25 mouse cellular contexts compared by ENCODE assay signal in genomic region chr4:48749566-48749965, GRCm38 (mm10).
DNase-seq lines count a peak whose midpoint lies in the region; ATAC-seq and TF ChIP-seq lines count a peak whose summit lies in the region.
"Had no signal": no experiment of that assay in that cellular context is flagged by ENCODE, and none has a peak within 500 bp of the region (broad histone marks: within the 10 kb centered on the region; RNA-seq: fewer than 3 reads in every experiment).

No protein-coding gene starts in this region.

- no peak for TF ChIP-seq EP300 in stomach, postnatal 0 days (optimal IDR thresholded peaks at IDR 0.05)

- H3K4me1 ChIP-seq in kidney, embryonic 16.5 days (ENCODE audit: insufficient read depth, low read length) = 0 out of 2 replicates have a peak, but pooled peaks cover 3% of the 10 kb centered on the region
- no peaks in the 10 kb centered on the region for H3K4me1 ChIP-seq in kidney, embryonic 14.5 days (ENCODE audit: control insufficient read depth, insufficient read depth, low read length)
- peaks cover 9% of the 10 kb centered on the region for H3K4me1 ChIP-seq in lung, embryonic 16.5 days (replicated peaks; ENCODE audit: control insufficient read depth, insufficient read depth, low read length)
- H3K4me1 ChIP-seq in stomach, postnatal 0 days (replicated peaks; ENCODE audit: control insufficient read depth, insufficient read depth) = no peaks in the 10 kb centered on the region; the same call in 1 of the 2 replicates
- H3K4me1 ChIP-seq: forebrain, embryonic 10.5 days had no signal

- intact Hi-C loops in gastrocnemius, adult 2 months (cut with DNase I) = no loop called here

- H3K27me3 ChIP-seq in kidney, embryonic 16.5 days (ENCODE audit: insufficient read depth, low read length) = no peaks in the 10 kb centered on the region
- no peaks in the 10 kb centered on the region for H3K27me3 ChIP-seq in kidney, embryonic 14.5 days (ENCODE audit: control insufficient read depth, insufficient read depth, low read length)
- no peaks in the 10 kb centered on the region for H3K27me3 ChIP-seq in lung, embryonic 16.5 days (ENCODE audit: control insufficient read depth, insufficient read depth, low read depth, low read length)
- no peaks in the 10 kb centered on the region for H3K27me3 ChIP-seq in stomach, postnatal 0 days (ENCODE audit: control insufficient read depth, insufficient read depth, low read length)
- H3K27me3 ChIP-seq: CH12.LX; forebrain, embryonic 13.5 days; heart, embryonic 12.5 days; heart, embryonic 15.5 days; hindbrain, embryonic 15.5 days; Patski had no signal

- H3K9ac ChIP-seq in kidney, embryonic 16.5 days (replicated peaks; ENCODE audit: low read length) = no peak overlapping the region
- H3K9ac ChIP-seq in kidney, embryonic 14.5 days (ENCODE audit: low read depth, low read length) = no peak overlapping the region
- no peak overlapping the region for H3K9ac ChIP-seq in lung, embryonic 16.5 days (ENCODE audit: low read length)
- H3K9ac ChIP-seq in stomach, postnatal 0 days (ENCODE audit: low read length) = no peak overlapping the region
- H3K9ac ChIP-seq: forebrain, embryonic 13.5 days; heart, embryonic 12.5 days; heart, embryonic 15.5 days; hindbrain, embryonic 15.5 days had no signal

- ATAC-seq in kidney, embryonic 16.5 days (ENCODE audit: low FRiP score, low TSS enrichment) = no peak
- ATAC-seq in kidney, embryonic 14.5 days (ENCODE audit: low FRiP score, low TSS enrichment) = no peak
- no peak for ATAC-seq in lung, embryonic 16.5 days (ENCODE audit: low read depth)
- no peak for ATAC-seq in stomach, postnatal 0 days (ENCODE audit: low FRiP score, low TSS enrichment)
- ATAC-seq: forebrain, embryonic 13.5 days; forebrain, embryonic 16.5 days; Patski had no signal

- 0 out of 2 replicates have a peak overlapping the region, but pooled peaks have one; percentile 50 for H3K27ac ChIP-seq in kidney, embryonic 16.5 days (ENCODE audit: low read length)
- no peak overlapping the region for H3K27ac ChIP-seq in kidney, embryonic 14.5 days (ENCODE audit: low read depth, low read length)
- H3K27ac ChIP-seq in lung, embryonic 16.5 days (ENCODE audit: low read length) = peak overlapping the region; percentile 44; the same call in 1 of the 2 replicates
- no peak overlapping the region for H3K27ac ChIP-seq in gastrocnemius, adult 2 months
- H3K27ac ChIP-seq in stomach, postnatal 0 days (replicated peaks) = no peak overlapping the region
- H3K27ac ChIP-seq: forebrain, embryonic 10.5 days; forebrain, embryonic 13.5 days; heart, embryonic 15.5 days; hindbrain, embryonic 15.5 days had no signal

- TF ChIP-seq CTCF in gastrocnemius, adult 2 months (IDR thresholded peaks at IDR 0.05) = no peak
- no peak for TF ChIP-seq CTCF in stomach, postnatal 0 days (IDR thresholded peaks at IDR 0.05; ENCODE audit: low read depth)

- no peak for DNase-seq in lung, postnatal 4 days
- DNase-seq in lung, postnatal 14 days = peak; percentile 8
- DNase-seq in gastrocnemius, adult 2 months = no peak
- no peak for DNase-seq in stomach, postnatal 0 days (ENCODE audit: low spot score)
- DNase-seq: adrenal gland, postnatal 36 days; B cell, adult 2 months; cerebellum, adult 11-12 months; cerebellum, adult 8-10 months; cerebellum, postnatal 10 days; gastrocnemius, postnatal 14 days; heart, adult 18-20 months; heart, postnatal 14 days; heart, postnatal 4 days had no signal

- no peaks in the 10 kb centered on the region for H3K36me3 ChIP-seq in kidney, embryonic 16.5 days (ENCODE audit: insufficient read depth, low read length)
- no peaks in the 10 kb centered on the region for H3K36me3 ChIP-seq in kidney, embryonic 14.5 days (ENCODE audit: control insufficient read depth, insufficient read depth, low read length)
- H3K36me3 ChIP-seq in lung, embryonic 16.5 days (ENCODE audit: control insufficient read depth, insufficient read depth, low read length) = no peaks in the 10 kb centered on the region
- no peaks in the 10 kb centered on the region for H3K36me3 ChIP-seq in stomach, postnatal 0 days (ENCODE audit: control insufficient read depth, insufficient read depth, low read length)
- H3K36me3 ChIP-seq: forebrain, embryonic 10.5 days; G1E; heart, embryonic 12.5 days; heart, embryonic 15.5 days; hindbrain, embryonic 15.5 days had no signal

- H3K4me3 ChIP-seq in kidney, embryonic 16.5 days (ENCODE audit: low read length) = no peak overlapping the region
- H3K4me3 ChIP-seq in kidney, embryonic 14.5 days (ENCODE audit: low read length) = no peak overlapping the region
- no peak overlapping the region for H3K4me3 ChIP-seq in lung, embryonic 16.5 days (ENCODE audit: low read length)
- H3K4me3 ChIP-seq in gastrocnemius, adult 2 months = no peak overlapping the region
- H3K4me3 ChIP-seq in stomach, postnatal 0 days (ENCODE audit: low read depth, low read length) = no peak overlapping the region
- H3K4me3 ChIP-seq: forebrain, embryonic 10.5 days; forebrain, embryonic 13.5 days; heart, embryonic 12.5 days; heart, embryonic 15.5 days; hindbrain, embryonic 15.5 days had no signal

- WGBS in kidney, embryonic 16.5 days = 83% methylated on average over 7 of the region's 7 CpGs
- 92% methylated on average over 7 of the region's 7 CpGs for WGBS in kidney, embryonic 14.5 days
- 45% methylated on average over 7 of the region's 7 CpGs for WGBS in lung, embryonic 16.5 days
- 70% methylated on average over 7 of the region's 7 CpGs for WGBS in stomach, postnatal 0 days

- no peaks in the 10 kb centered on the region for H3K9me3 ChIP-seq in kidney, embryonic 16.5 days (ENCODE audit: low read length)
- H3K9me3 ChIP-seq in kidney, embryonic 14.5 days (ENCODE audit: control insufficient read depth, low read length) = no peaks in the 10 kb centered on the region
- no peaks in the 10 kb centered on the region for H3K9me3 ChIP-seq in lung, embryonic 16.5 days (ENCODE audit: control insufficient read depth, low read length)
- H3K9me3 ChIP-seq in stomach, postnatal 0 days (ENCODE audit: control insufficient read depth, low read length) = no peaks in the 10 kb centered on the region
- H3K9me3 ChIP-seq: forebrain, embryonic 10.5 days; forebrain, embryonic 13.5 days; heart, embryonic 15.5 days; hindbrain, embryonic 15.5 days had no signal

- no peak overlapping the region for H3K4me2 ChIP-seq in kidney, embryonic 16.5 days (replicated peaks; ENCODE audit: low read depth, low read length)
- H3K4me2 ChIP-seq in kidney, embryonic 14.5 days (replicated peaks; ENCODE audit: low read depth, low read length) = no peak overlapping the region
- H3K4me2 ChIP-seq in lung, embryonic 16.5 days (ENCODE audit: low read depth, low read length) = no peak overlapping the region
- H3K4me2 ChIP-seq in stomach, postnatal 0 days (replicated peaks; ENCODE audit: low read depth) = no peak overlapping the region
- H3K4me2 ChIP-seq: forebrain, embryonic 13.5 days; heart, embryonic 12.5 days; heart, embryonic 15.5 days; hindbrain, embryonic 15.5 days had no signal

Comparison
In these comparisons a context has a peak if more than half of its experiments do, and no peak if none do; other contexts are left out.
1. H3K27ac ChIP-seq: peak in kidney, embryonic 16.5 days (single experiment) and lung, embryonic 16.5 days (single experiment); none in kidney, embryonic 14.5 days (single experiment), gastrocnemius, adult 2 months (single experiment) and stomach, postnatal 0 days (single experiment).